Mouse (Mus musculus): ENCODE measurements around the gene Sec16b. TPM values are rescaled to one million over a fixed set of nuclear protein-coding genes. Genes with fewer than 3 reads are reported as not detected.

Sec16b gene
- polyA plus RNA-seq, 1 experiment = 8.0 TPM

DNA sequence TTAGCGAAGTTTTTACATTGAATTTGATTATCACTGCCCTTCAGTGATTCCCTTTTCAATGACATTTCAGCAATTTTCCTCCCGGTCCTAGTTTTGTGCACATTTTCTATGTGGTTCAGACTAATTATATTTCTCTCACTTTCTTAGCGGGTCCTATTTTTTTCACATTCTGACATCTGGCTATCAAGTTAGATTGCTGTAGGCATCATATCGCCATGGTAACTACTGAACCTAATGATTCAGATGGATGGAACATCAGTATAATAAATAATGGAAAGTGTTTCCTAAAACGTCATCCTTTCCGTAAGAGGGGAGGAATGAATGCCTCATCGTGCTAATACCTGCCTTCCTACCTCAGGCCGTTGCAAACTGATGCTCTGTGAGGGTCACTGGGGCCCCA is 61.3 kb downstream of the Sec16b start:
- TF ChIP-seq CTCF (IDR thresholded peaks at IDR 0.05; ENCODE audit: insufficient read depth, low read length) (no peak), POLR2A (IDR thresholded peaks at IDR 0.05; ENCODE audit: borderline replicate concordance, extremely low read depth, low read depth, low read length) (no peak)
- WGBS = 89% methylated on average over 8 of the region's 8 CpGs
- H3K4me1 ChIP-seq (ENCODE audit: control insufficient read depth, insufficient read depth, low read length) = no peaks in the 10 kb centered on the region
- DNase-seq = no peak
- no peak overlapping the region for H3K4me3 ChIP-seq (replicated peaks; ENCODE audit: extremely low read depth, low read depth, low read length)

GRCm38 (mm10) chr1:157569263-157570090 is 62.9 kb downstream of the Sec16b start:
- Histone ChIP-seq H3K4me1 (ENCODE audit: control insufficient read depth, insufficient read depth, low read length) (no peaks in the 10 kb centered on the region), H3K4me3 (replicated peaks; ENCODE audit: extremely low read depth, low read depth, low read length) (no peak overlapping the region)
- TF ChIP-seq CTCF (IDR thresholded peaks at IDR 0.05; ENCODE audit: insufficient read depth, low read length) (no peak), POLR2A (IDR thresholded peaks at IDR 0.05; ENCODE audit: borderline replicate concordance, extremely low read depth, low read depth, low read length) (no peak)
- no peak for DNase-seq
- WGBS = 70% methylated on average over 5 of the region's 5 CpGs

- H3K4me3 ChIP-seq (replicated peaks; ENCODE audit: extremely low read depth, low read depth, low read length) = no peak overlapping the region
- no peaks in the 10 kb centered on the region for H3K4me1 ChIP-seq (ENCODE audit: control insufficient read depth, insufficient read depth, low read length)
- TF ChIP-seq CTCF (IDR thresholded peaks at IDR 0.05; ENCODE audit: insufficient read depth, low read length) = no peak
- TF ChIP-seq POLR2A (IDR thresholded peaks at IDR 0.05; ENCODE audit: borderline replicate concordance, extremely low read depth, low read depth, low read length) = no peak
- no peak for DNase-seq
- WGBS = 71% methylated on average over 3 of the region's 3 CpGs
Measured at GRCm38 (mm10) chr1:157575316-157575715, 68.8 kb downstream of the Sec16b start.

- DNase-seq = no peak
- 82% methylated on average over 8 of the region's 8 CpGs for WGBS
- Histone ChIP-seq H3K4me1 (ENCODE audit: control insufficient read depth, insufficient read depth, low read length) (no peaks in the 10 kb centered on the region), H3K4me3 (replicated peaks; ENCODE audit: extremely low read depth, low read depth, low read length) (no peak overlapping the region)
- TF ChIP-seq POLR2A (IDR thresholded peaks at IDR 0.05; ENCODE audit: borderline replicate concordance, extremely low read depth, low read depth, low read length) (no peak), CTCF (IDR thresholded peaks at IDR 0.05; ENCODE audit: insufficient read depth, low read length) (no peak)
Measured at GRCm38 (mm10) chr1:157578336-157578735, 71.8 kb downstream of the Sec16b start.

GRCm38 (mm10) chr1:157586556-157586955 is 80.0 kb downstream of the Sec16b start:
- no peak overlapping the region for H3K4me3 ChIP-seq (replicated peaks; ENCODE audit: extremely low read depth, low read depth, low read length)
- TF ChIP-seq CTCF (IDR thresholded peaks at IDR 0.05; ENCODE audit: insufficient read depth, low read length) (no peak), POLR2A (IDR thresholded peaks at IDR 0.05; ENCODE audit: borderline replicate concordance, extremely low read depth, low read depth, low read length) (no peak)
- 55% methylated on average over 5 of the region's 5 CpGs for WGBS
- no peaks in the 10 kb centered on the region for H3K4me1 ChIP-seq (ENCODE audit: control insufficient read depth, insufficient read depth, low read length)
- no peak for DNase-seq

DNA sequence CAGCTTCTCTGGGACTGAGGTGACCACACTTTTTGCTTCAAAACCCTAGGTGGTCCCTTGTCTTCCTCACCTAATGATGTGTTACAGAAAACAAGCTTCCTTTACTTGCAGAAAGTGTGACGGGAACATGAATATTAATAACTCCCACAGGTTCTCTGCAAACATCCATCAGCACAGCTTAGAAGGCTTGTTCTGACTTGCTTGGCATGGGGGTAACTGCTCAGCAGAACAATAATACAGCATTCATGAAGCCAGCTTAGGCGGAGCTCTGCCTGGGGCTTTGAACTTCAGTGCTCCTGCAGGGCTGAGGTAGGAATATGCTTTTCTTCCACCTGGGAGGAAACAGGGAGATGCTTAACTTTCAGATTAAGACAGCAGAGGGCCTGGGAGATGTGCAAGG is 85.5 kb downstream of the Sec16b start:
- 70% methylated on average over 2 of the region's 2 CpGs for WGBS
- TF ChIP-seq CTCF (IDR thresholded peaks at IDR 0.05; ENCODE audit: insufficient read depth, low read length) (no peak), POLR2A (IDR thresholded peaks at IDR 0.05; ENCODE audit: borderline replicate concordance, extremely low read depth, low read depth, low read length) (no peak)
- no peak for DNase-seq
- H3K4me1 ChIP-seq (ENCODE audit: control insufficient read depth, insufficient read depth, low read length) = no peaks in the 10 kb centered on the region
- no peak overlapping the region for H3K4me3 ChIP-seq (replicated peaks; ENCODE audit: extremely low read depth, low read depth, low read length)

DNA sequence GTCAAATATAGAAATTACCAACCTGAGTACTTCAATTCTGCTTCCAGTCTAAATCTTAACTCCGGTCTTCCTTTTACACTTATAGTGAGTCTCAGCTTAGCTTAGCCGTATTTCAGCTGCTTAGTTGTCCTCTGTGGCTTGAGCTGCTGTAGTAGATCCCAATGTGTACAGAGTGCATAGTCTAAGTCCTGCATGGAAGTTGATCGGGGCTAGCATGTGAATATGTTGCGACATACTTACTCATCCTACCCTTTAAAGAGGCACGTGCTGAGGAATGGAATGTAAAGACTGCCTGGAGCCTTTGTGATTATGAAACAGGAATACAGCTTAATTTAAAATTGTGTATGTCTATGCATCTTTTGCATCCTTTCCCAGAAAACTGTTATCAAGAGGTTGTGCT is 88.0 kb downstream of the Sec16b start:
- no peak for DNase-seq
- 54% methylated on average over 5 of the region's 5 CpGs for WGBS
- TF ChIP-seq CTCF (IDR thresholded peaks at IDR 0.05; ENCODE audit: insufficient read depth, low read length) (no peak), POLR2A (IDR thresholded peaks at IDR 0.05; ENCODE audit: borderline replicate concordance, extremely low read depth, low read depth, low read length) (no peak)
- Histone ChIP-seq H3K4me1 (ENCODE audit: control insufficient read depth, insufficient read depth, low read length) (no peaks in the 10 kb centered on the region), H3K4me3 (replicated peaks; ENCODE audit: extremely low read depth, low read depth, low read length) (no peak overlapping the region)

DNA sequence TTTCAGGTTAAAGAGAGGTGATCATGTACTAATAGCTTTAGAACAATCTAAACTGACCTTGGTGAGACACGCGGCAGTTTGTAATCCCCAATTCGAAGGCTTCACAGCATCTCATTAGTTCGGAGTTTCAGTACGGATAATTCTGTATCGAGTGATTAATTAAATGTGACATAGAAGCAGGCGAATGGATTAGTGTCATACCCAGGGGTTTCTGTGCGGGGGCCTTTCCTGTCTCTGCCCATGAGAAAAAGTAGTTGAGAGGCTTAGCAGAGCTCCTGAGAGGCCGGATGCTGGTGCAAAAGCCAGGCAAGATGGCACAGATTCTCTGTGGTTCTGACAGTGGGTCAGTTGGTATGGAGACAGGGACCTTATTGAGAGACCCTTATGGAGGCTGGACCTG is 88.6 kb downstream of the Sec16b start:
- no peak overlapping the region for H3K4me3 ChIP-seq (replicated peaks; ENCODE audit: extremely low read depth, low read depth, low read length)
- WGBS = 66% methylated on average over 9 of the region's 9 CpGs
- DNase-seq = no peak
- TF ChIP-seq CTCF (IDR thresholded peaks at IDR 0.05; ENCODE audit: insufficient read depth, low read length) (no peak), POLR2A (IDR thresholded peaks at IDR 0.05; ENCODE audit: borderline replicate concordance, extremely low read depth, low read depth, low read length) (no peak)
- no peaks in the 10 kb centered on the region for H3K4me1 ChIP-seq (ENCODE audit: control insufficient read depth, insufficient read depth, low read length)

GRCm38 (mm10) chr1:157604513-157604912 is 98.0 kb downstream of the Sec16b start:
- no peaks in the 10 kb centered on the region for H3K4me1 ChIP-seq (ENCODE audit: control insufficient read depth, insufficient read depth, low read length)
- no peak for TF ChIP-seq CTCF (IDR thresholded peaks at IDR 0.05; ENCODE audit: insufficient read depth, low read length)
- TF ChIP-seq POLR2A (IDR thresholded peaks at IDR 0.05; ENCODE audit: borderline replicate concordance, extremely low read depth, low read depth, low read length) = no peak
- no peak overlapping the region for H3K4me3 ChIP-seq (replicated peaks; ENCODE audit: extremely low read depth, low read depth, low read length)
- 42% methylated on average over 5 of the region's 5 CpGs for WGBS
- DNase-seq = no peak

Other genes starting within 250 kb of the Sec16b start
- gene Rasal2, start 94.1 kb upstream of the Sec16b start, polyA plus RNA-seq (2012; rRNA removed) = 7.6 and 10.4 TPM in 2 replicates
- gene Cryzl2, start 48.2 kb upstream of the Sec16b start, polyA plus RNA-seq (2012; rRNA removed) = 13.3 and 15.0 TPM in 2 replicates